Mouse (Mus musculus) liver, embryonic 14.5 days (tissue): Measurements from ENCODE around the gene Cavin2.

Experiments used
- CTCF ChIP-seq: IDR thresholded peaks from 2 replicates; pipeline ENCODE4 v1.5.1; 2016; ENCODE audit warnings: antibody characterized with exemption, low read depth, control low read depth
- EP300 ChIP-seq: IDR thresholded peaks from 2 replicates; pipeline ENCODE4 v1.6.1; 2016; ENCODE audit warnings: antibody characterized with exemption, low read depth

GRCm38 (mm10) chr1:51272583-51273201 is 16.2 kb upstream of the Cavin2 start:
- TF ChIP-seq CTCF (no peak), EP300 (no peak)
